Mouse (Mus musculus) gastrocnemius, postnatal 36 days (tissue): ENCODE data around the gene Fyb2. TPM values are rescaled to one million over a fixed set of nuclear protein-coding genes. Genes with fewer than 3 reads are reported as not detected.

Experiments
- DNase-seq, 2 experiments: peaks; one replicate each; pipeline ENCODE4 v3.0.0; 2022
- intact Hi-C: fragments of 180-260 bp; cut with DNase I; formaldehyde crosslinking; loops from one replicate; pipeline ENCODE4 v1.15.1; 2025
- total RNA-seq, 2 experiments: library from RNA; stranded (reverse); gene quantifications; 2 replicates each; pipeline ENCODE4 v1.2.3; 2021

Fyb2 gene
- total RNA-seq, 2 experiments from 2014 or later = 0.10 TPM; not detected in 1

DNA sequence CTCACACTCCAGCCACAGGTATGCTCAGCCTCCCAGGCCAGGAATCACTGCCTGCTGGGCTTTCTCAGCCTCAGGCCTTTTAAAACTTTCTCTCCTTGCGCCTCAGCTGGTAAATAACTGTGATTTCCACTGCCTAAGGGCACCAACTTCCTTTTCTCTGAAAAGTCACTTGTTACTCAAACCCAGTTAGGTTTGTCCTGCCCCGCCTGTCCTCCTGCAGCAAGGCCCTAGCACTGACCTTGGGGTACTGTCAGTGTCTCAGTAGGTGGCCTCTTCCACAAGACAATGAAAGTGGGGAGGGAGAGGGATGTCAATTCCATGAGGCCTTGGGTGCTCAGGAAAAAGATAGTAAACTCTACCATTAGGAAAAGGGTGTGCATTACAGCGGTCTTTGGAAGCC, 22.2 kb downstream of the Fyb2 start:
- intact Hi-C loops = no loop called here
- DNase-seq = no peak

DNA sequence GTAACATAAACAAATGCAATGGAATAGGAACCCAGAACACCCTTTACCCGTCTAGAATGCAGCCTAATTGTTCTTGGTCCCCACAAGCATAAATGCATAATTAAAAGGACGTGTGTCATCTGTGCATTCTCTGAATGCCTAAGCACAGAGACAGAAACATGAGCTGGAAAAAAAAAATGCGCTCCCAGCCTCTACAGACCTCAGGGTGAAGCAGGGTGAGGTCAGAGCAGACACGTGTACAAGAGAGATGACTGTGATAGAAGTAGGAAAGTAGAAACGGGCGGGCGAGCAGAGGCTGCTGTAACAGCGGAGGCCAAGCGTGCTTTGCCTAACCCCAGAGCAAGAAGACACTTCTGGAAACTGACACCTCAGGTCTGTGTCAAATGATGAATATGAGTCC, 22.8 kb downstream of the Fyb2 start:
- DNase-seq = no peak
- intact Hi-C loops = no loop called here

DNA sequence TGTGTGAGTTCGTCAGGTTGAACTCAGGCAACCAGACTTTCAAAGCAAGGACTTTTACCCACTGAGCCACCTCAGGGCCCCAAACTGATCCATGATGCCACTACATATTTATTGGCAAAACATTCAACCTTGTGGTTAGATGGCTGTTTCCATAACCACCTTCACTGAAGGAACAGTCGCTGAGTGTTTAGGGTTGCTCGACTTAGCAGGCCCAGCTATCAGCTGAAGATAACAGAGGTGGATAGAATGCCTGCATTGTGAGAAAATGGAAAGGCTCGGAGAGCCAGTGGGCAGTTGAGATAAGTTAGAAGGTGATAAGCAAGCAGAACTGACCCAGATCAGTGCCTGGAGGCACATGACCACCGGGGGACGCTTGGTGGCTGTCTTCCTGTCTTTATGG, 26.3 kb downstream of the Fyb2 start:
- no peak for DNase-seq
- intact Hi-C loops = no loop called here

DNA sequence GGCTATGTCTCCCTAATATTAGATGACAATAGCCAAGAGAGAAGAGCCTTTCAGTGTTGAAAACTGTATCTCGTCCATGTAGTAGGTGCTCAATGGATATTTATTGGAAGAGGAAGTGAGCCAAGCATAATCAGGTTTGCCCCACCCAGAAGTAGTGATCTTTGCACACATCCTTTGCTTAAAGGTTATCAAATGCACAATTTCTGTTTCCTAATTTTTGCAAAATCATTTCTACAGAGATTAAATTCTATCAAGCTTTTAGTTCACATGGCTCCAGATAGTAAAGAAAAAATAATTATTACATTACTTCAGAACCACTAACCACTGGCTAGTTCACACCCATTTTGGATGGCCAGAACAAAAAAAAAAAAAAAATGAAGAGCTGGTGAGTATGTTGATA, 28.6 kb downstream of the Fyb2 start:
- intact Hi-C loops = no loop called here
- DNase-seq = no peak

DNA sequence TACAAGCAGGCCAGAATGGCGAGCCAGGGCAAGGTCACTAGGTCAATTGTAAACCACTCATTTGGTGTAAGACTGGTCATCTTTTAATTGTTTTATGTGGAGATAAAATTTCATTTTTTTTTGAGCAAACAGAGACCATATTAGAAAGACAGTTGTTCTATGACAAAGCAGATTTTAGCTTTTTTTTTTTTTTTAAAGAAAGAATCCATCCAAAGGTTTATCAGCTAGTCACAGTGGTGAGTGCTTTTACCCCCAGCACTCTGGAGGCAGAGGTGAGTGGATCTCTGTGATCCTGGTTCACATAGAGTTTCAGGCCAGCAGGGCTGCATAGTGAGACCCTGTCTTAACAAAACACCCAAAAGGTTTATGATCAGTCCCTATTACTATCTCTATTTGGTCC, 31.2 kb downstream of the Fyb2 start:
- DNase-seq = no peak

DNA sequence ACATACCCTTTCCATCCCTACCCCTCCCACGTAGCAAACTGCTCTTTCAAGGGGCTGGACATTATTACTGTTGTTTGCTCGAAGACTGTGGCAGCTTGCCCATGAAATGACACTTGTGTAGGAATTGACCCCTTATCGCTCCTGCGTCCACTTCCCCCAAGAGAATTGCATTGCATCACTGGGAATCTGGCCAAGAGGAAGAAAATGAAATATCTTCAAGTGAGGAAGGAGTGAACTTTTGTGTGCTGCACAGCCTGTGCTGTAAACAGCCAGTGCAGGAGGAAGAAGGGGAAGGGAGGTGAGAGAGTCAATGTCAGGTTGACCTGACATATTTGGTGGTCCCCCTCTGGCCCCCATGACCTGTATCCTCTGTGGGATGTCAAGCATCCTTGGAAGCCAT, 35.6 kb downstream of the Fyb2 start:
- intact Hi-C loops = no loop called here
- DNase-seq = no peak

More for the DNA sequence above, 31.2 kb downstream of the Fyb2 start:
- intact Hi-C loops = no loop called here

DNA sequence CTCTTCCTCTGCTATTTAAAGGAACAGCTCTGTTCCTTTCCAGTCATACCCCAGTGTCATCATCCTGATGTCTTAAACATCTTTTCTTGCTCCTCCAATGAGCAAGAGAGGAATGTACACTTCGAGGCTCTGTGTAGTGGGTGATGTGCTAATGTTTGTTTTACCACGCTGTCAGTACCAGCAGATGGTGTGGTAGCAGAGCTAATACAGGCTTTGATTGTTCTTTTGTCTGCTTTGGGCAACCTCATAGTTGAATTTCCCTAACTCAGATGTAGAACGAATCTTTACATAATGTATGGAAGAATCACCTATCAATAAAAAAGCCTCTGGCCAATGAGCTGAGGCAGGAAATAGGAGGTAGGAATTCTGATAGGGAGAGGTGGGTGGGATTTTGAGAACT, 36.0 kb downstream of the Fyb2 start:
- no peak for DNase-seq
- intact Hi-C loops = no loop called here

DNA sequence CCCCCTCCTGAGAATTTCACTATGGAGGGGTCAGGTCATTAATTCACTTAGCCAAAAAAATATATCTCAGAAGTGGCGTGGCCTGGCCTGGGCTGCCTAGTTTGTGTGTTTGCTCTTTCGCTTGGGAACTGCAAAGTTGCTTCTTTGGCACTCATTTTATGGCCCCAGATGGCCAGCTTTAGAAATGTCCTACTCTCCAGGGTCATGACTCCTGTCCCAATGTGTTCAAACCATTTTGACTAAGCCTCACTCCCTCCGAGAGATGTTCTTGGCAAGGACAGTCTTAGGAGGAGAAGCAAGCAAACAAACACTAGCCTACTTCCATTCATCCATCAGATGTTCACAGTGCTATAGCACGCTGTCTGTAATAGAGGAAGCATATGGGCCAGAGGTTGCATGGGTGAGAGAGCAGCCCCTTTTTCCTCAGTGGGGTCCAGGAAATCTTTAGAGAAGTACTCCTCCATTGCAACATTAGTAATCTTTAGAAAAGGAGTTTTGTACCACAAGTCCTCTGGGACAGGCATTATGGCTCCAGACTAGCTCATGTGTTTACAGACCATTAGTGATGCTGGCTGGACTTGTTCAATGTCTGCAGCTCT, 38.1 kb downstream of the Fyb2 start:
- no peak for DNase-seq
- intact Hi-C loops = no loop called here

DNA sequence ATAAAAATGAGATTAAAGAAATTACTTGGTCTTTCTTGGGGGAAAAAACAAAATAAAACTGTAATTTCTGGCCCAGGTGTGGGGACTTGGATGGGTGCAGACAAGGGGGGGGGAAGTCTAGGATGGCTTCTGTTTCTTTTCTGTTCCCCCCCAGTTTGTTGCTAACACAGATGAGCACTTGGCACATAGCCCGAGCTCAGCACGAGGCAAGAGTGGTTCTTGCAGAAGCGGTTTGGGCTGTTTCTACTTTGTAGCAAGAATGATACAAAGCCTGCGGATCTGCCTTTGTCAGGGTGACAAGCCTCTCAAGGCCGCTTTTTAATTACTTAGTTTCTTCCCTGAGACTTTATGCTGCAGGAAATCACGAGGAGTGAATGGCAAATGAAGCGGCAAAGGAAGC, 43.4 kb downstream of the Fyb2 start:
- intact Hi-C loops = no loop called here
- no peak for DNase-seq

DNA sequence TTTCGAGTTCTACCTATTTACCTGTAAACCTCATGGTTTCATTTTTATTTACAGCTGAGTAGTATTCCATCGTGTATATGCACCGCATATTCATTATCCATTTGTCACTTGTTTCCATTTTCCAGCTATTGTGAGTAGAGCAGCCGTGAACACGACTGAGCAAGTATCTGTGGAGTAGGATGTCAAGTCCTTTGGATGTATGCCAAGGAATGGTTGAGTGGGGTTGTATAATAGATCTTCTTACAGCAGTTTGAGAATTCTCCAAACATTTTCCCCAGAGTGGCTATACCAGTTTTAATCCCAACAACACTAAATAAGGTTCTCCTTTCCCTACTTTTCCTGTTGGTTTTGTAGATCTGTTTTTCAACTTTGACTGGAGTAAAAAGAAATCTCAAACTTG, 48.2 kb downstream of the Fyb2 start:
- no peak for DNase-seq
- intact Hi-C loops = no loop called here

DNA sequence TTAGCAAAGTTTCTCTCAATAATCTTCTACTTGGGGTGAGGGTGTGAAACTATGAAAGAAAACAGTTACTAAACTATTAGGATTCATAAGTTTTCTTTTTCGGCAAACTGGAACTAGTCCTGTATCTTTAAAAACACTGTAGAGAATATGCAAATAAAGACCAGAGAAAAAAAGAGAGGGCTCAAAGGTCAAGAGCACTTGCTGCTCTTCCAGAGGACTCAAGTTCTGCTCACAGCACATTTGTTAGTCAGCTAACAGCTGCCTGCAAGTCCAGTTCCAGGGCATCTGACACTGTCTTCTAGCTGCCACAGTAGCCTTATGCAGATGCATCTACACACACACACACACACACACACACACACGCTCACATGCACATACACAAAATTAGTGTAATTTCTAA, 59.4 kb downstream of the Fyb2 start:
- intact Hi-C loops = no loop called here
- no peak for DNase-seq

DNA sequence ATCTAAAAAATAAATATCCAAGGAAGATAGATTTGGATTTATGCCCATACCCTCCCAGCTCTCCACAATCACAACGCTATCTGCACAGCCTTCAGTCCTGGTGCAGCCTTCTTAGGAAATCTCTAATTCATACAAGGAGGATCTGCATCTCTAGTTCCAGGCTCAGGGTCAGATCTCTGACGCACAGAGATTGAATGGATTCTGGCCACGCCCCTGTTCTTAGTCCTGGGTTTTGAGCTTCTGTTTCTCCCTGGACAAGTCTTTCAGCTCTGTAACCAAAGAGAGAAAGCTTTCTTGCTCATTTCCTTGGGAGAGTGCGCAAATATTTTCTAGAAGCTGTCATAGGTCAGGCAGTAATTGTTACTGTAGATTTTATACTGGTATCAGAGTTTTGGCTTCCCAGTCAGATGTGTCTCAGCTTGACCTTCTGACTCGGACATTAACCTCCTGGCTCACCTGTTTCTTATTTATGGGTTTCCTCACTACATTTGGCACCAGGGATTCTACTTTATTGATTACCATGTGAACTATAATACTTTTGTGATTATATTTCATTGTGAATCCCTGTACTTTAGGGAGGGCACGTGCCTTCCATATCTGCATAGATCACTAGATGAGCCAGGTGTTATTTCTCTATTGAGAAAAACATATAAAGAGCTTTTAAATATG, 62.0 kb downstream of the Fyb2 start:
- DNase-seq = no peak
- intact Hi-C loops = no loop called here

DNA sequence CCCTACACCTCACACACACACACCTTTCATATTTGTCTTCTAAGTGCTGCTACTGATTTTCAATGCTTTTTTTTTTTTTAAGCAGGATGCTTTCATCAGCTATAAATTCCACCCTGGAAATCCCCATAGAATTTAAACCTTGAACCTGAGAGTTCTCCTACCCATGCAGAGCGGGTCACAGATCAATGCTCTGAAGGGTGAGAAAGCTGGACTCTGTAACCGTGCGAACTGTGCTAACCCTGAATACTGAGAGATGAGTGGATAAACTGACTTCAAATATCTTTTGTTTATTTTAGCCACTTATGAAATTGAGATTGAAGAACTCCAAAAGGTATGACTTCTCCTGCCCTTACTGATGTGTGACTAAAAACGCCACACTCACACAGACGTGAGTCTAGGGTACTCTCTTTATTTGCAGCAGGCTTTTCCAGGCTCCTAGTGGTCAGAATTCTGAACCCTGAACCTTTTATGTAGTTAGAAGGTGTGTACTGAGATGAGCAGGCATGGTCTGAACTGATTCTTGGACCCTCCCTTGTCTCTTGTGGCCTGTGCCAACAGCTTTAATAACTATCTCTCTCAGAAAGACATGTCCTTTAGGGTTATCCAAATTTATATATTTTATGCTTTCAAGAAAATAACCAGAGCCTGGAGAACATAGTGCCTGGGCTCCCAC, 72.8 kb downstream of the Fyb2 start:
- DNase-seq = no peak

DNA sequence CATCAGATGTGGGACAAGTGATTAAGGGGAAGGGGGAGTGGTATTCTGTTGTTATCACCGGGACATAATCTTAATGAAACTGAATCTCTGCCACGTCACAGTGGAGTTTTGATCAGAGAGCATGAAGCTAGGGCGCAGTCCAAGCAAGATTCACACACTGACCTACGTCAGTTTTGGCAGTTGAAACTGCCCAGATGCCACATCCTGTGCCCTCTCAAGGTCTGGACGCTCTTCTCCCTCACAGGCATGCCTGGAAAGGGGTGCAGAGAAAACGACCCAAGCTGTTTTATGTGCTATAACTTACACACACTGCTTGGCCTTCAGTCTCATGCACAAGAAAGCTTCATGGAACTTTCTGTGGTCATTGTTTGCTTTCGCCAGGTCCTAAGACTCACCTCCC, 74.4 kb downstream of the Fyb2 start:
- no peak for DNase-seq
- intact Hi-C loops = no loop called here

More for the DNA sequence above, 72.8 kb downstream of the Fyb2 start:
- intact Hi-C loops = no loop called here

DNA sequence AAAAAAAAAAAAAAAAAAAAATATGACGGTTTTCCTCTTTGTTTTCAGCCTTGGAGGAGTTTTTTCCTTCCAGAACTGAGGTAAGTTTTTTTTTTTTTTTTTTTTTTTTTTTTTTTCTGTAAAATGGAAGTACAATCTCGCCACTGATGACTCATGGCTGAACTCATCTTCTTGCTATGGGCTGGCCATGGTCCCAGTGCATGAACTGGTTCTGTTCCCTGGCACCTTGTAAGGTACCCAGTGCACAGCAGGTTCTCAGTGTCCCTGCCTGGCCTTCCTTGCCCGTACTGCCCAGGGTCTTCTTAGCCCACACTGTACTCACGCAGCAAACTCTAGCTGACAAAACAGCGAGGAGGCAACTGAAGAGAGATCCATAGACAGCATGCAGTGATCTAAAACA, 74.8 kb downstream of the Fyb2 start:
- intact Hi-C loops = no loop called here
- no peak for DNase-seq

DNA sequence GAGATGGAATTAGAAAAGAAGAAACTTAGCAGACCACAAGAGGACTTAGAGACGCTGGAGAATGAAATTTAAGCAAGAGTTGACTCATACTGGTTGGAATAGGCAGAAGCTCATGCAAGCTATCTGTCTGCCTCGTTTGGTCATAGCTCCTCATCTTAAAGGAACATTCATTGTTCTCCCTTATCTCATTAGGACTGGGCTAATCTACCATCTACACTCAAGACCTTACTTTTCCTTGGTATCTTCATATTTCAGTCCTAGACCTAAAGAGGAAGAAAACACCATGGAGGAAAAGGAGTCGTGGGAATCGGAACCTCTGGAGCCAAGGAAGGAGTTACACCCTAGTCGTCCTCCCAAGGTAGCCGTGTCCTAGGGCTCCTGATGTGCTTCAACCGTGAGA, 75.5 kb downstream of the Fyb2 start:
- intact Hi-C loops = no loop called here
- no peak for DNase-seq

DNA sequence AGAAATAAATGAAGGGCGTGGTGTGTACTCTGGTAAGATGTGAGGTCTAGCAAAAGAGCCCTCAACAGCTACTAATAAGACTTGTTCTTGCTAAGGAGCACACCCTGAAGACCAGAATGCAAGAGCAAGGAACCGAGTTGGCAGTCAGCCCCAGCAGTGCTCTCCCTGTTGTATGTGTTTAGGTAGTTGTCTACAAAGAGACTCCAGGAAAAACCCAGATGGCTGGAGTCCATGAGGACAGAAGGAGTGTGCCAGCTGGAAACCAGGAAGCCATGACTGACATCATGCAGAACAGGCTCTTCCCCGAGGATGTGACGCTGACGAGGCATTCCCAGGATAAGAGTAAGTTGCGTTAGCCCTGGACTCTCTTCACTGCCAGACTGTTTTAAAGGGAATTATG, 76.8 kb downstream of the Fyb2 start:
- peak; percentile 8 to 19 for DNase-seq
- intact Hi-C loops = no loop called here

DNA sequence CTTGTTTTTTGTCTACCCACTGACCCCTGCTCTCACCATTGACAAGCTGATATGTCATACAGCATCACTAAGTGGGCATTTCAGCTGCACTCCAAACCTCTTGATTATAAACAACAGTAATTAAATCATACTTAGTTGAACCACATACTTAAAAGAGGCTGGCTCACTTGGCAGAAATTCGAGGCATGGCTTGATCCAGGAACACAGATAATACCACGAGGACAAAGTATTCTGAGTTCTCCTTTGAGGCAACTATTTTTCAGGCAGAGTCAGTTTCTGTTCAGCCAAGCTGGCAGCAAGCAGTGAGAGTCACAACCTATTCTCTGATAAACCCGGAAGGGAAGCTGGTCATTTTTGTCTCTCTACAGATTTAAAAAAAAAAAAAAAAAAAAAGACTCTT, 77.4 kb downstream of the Fyb2 start:
- intact Hi-C loops = no loop called here
- no peak for DNase-seq

DNA sequence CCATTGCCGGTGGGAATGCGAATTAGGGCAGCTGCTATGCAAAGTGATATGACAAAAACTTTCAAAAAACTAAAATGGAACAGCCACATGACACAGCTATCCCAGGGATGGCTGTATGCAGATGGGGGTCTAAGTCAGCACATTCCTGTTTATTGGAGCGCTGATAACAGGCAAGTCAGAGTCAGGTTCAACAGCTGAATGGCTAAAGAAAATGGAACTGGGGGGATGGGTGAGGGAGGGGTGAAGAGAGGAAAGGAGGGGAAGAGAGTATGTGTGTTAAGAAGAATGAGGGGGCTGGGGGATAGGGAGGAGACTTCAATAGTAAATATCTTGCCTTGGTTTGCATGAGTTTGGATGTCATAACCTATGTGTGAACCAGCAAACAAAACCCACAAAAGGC, 79.0 kb downstream of the Fyb2 start:
- no peak for DNase-seq
- intact Hi-C loops = no loop called here

DNA sequence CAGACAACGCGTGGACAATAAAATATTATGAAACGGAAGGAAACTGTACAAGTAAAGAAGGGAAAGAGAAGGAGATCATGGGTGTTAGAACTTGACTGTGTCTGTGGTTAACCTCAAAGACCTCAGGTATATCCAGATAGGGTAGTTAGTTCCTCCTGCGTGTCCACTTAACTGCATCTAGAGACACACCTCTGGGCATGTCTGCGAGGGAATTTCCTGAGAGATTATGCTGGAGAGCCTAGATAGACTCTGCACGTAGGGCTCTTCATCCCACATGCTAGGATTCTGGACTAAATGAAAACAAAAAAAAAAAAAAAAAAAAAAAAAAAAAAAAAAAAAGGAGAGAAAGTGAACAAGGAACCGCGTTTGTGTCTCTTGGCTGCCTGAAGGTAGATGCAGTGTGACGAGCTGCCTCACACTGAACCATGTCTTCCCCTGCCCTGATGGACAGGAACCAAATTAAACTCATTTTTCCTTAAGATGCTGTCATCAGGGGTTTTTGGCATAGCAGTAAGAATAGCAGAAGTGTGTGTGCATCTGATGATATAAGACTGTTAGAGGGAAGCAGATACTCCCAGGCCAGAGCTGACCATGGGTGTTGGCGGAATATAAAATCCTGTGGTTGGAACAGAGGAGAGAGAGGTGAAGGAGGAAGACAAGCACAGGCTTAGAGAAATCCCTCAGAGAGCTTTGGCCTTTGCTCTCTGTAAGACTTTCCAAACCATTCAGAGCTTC, 80.1 kb downstream of the Fyb2 start:
- DNase-seq = no peak

DNA sequence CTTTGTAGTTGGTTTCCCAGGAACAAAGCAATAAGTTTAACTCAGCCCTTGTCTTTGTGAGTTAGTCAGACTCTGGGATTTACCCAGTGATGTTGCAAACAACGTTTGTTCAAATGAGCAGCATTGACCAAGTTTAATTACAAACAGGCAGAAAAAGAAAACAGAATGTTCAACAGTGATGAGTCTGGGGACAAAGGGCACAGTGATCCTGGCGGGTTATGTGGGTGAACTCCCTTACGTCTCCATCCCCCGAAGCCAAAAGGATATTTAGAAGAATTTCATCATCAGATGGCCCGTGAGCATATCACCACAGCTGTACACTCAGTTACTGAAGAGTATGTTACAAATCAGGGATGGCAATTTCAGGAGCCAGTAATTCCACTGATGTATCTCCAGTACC, 86.4 kb downstream of the Fyb2 start:
- intact Hi-C loops = no loop called here

More for the DNA sequence above, 80.1 kb downstream of the Fyb2 start:
- intact Hi-C loops = no loop called here

DNA sequence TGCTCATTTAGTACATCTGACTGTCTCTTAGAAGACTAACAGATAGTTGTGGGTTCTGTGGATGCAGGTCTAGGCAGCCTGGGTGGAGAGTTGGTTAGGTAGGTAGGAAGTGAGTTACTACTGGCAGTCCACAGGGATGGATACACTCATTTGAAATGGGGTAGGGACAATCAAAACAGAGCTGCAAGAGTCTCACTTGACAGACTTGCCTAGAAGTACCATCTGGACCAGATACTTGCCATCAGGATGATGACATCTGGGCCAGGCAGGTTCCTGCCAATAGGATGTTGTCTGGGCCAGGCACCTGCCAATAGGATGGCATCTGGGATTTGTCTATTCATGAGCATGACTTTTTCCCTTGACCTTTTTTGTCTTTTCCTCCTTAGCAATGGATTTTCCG, 88.5 kb downstream of the Fyb2 start:
- DNase-seq = no peak
- intact Hi-C loops = no loop called here

More for the DNA sequence above, 86.4 kb downstream of the Fyb2 start:
- DNase-seq = no peak
